Mouse (Mus musculus): ENCODE measurements around the gene Lalba. TPM values are rescaled to one million over a fixed set of nuclear protein-coding genes. Genes with fewer than 3 reads are reported as not detected.

Gene Lalba
- total RNA-seq (2023), result not detected in 2 replicates

GRCm38 (mm10) chr15:98482701-98483100 is at the start of gene Lalba:
TSS of gene Lalba (minus strand) at chr15:98482721.

GRCm38 (mm10) chr15:98492102-98492501 is 9.6 kb upstream of the Lalba start, which contains the start of gene Olfr279:
TSS of gene Olfr279 (plus strand) at chr15:98492402.

GRCm38 (mm10) chr15:98469596-98469995 is 12.9 kb downstream of the Lalba start, which contains the start of gene OR5BS1P:
TSS of gene OR5BS1P (plus strand) at chr15:98469896.

GRCm38 (mm10) chr15:98452288-98452687 is 30.2 kb downstream of the Lalba start, which contains the start of gene Olfr281:
TSS of gene Olfr281 (plus strand) at chr15:98452588.

GRCm38 (mm10) chr15:98430925-98431324 is 51.6 kb downstream of the Lalba start, which contains the start of gene Olfr282:
TSS of gene Olfr282 (plus strand) at chr15:98431225.

Other genes with a start within 250 kb of the Lalba start
- gene Olfr286, start 248.3 kb downstream of the Lalba start, total RNA-seq (2023), result not detected in 2 replicates
- gene H1fnt, start 225.4 kb downstream of the Lalba start, total RNA-seq (2023), result not detected in 2 replicates
- not detected in 2 replicates for gene Zfp641, start 186.6 kb downstream of the Lalba start, total RNA-seq (2023)
- not detected in 2 replicates for gene Olfr285, start 165.4 kb downstream of the Lalba start, total RNA-seq (2023)
- gene Olfr284, start 141.7 kb downstream of the Lalba start, total RNA-seq (2023), result not detected in 2 replicates
- gene Olfr283, start 101.8 kb downstream of the Lalba start, total RNA-seq (2023), result not detected in 2 replicates
- gene Olfr282, start 51.5 kb downstream of the Lalba start, total RNA-seq (2023), result not detected in 2 replicates
- gene Olfr281, start 30.1 kb downstream of the Lalba start, total RNA-seq (2023), result not detected in 2 replicates
- gene OR5BS1P, start 12.8 kb downstream of the Lalba start, total RNA-seq (2023), result not detected in 2 replicates
- gene Olfr279, start 9.7 kb upstream of the Lalba start, total RNA-seq (2023), result not detected in 2 replicates
- 20.3 and 31.7 TPM in 2 replicates for gene Kansl2, start 51.5 kb upstream of the Lalba start, total RNA-seq (2023)
- 156 and 177 TPM in 2 replicates for gene Ccnt1, start 88.2 kb upstream of the Lalba start, total RNA-seq (2023)
- gene 4930415O20Rik, start 88.3 kb upstream of the Lalba start, total RNA-seq (2023), result not detected in 2 replicates
- 1.5 and 2.5 TPM in 2 replicates for gene Adcy6, start 127.4 kb upstream of the Lalba start, total RNA-seq (2023)
- gene Cacnb3, start 148.1 kb upstream of the Lalba start, total RNA-seq (2023), result 0.43 and 1.2 TPM in 2 replicates
- gene Ddx23, start 180.2 kb upstream of the Lalba start, total RNA-seq (2023), result 68.1 and 73.5 TPM in 2 replicates
- 16.4 and 16.6 TPM in 2 replicates for gene Rnd1, start 194.7 kb upstream of the Lalba start, total RNA-seq (2023)
- not detected in 2 replicates for gene Ccdc65, start 225.5 kb upstream of the Lalba start, total RNA-seq (2023)
- gene Fkbp11, start 245.5 kb upstream of the Lalba start, total RNA-seq (2023), result 1.4 and 2.0 TPM in 2 replicates

All from neutrophil, adult 65 days (primary cell).